Mouse (Mus musculus): ENCODE measurements at regions not wholly inside any gene's neighbourhood (a gene's known extent, or its start where the extent isn't known, plus 50 kb on each side); places are given as distances from the start of the nearest gene placed in this dataset.

DNA sequence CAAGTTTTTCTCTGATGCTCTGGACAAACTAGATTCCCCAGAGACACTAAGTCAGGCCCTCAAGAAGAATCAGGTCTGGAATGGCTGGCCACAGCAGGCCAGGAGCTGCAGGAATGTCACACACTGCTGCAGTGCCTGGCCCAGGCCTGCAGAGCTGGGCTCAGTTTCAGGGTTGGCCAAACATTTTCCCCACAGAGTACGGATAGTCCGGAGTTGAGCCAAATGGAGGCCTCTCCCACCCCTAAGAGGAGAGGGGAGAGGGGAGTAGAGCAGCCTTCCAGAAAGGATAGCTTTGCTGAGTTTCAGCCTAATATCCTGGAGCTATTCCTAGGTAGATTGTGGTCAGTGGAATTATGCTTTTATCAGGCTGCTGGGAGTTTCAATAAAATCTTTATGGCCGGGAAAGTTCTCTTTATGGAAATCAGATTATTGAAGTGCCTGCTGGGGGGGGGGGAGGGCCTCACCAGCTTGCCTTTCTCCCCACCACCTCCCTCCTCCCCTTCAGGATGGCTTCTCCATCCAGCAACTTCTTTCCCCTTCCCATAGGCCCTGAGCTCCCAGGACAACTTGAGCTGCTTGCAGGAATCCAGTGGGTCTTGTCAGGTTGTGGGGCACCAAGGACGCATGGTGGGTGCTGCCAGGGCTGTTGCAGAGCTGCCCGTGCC, 153.6 kb upstream of the Pja1 start:
- TF ChIP-seq POLR2A (IDR thresholded peaks at IDR 0.05; ENCODE audit: borderline replicate concordance, extremely low read depth, insufficient read depth, insufficient read length, poor library complexity, severe bottlenecking): no peak
- no peak for TF ChIP-seq CTCF (IDR thresholded peaks at IDR 0.05; ENCODE audit: borderline replicate concordance, extremely low read depth, insufficient read depth, insufficient read length)

Data from brain, embryonic 14.5 days (tissue).